Mouse (Mus musculus) left cerebral cortex, adult 11 months (tissue): ENCODE data around the gene Znhit1.

Source experiments
- DNase-seq: peaks from one replicate; pipeline ENCODE4 v3.0.0; 2022; ENCODE audit warnings: low spot score

The Znhit1 gene

GRCm38 (mm10) chr5:136986695-136987137 is 1.1 kb downstream of the Znhit1 start, which contains the start of gene Plod3:
TSS of gene Plod3 (plus strand) at chr5:136987019.
- peak; percentile 97 for DNase-seq

DNA sequence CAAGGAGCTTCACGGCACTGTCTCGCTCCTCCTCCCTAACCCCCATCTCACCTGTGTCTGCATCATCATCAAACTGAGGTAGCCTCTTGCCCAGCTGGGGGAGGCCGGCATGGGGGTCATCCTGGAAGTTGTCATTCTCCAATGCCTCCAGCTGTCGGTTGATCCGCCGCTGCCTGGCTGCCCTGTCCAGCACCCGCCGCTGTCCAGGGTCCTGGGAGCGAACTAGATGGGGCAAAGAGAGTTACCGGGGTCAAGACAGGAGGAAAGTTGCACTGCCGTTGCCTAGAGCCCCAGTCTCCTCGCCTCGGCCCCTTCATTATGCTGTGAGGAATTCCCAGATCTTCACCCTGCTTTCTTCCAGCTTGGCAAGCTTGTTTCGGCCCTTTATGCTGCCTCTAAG is 3.0 kb downstream of the Znhit1 start:
- DNase-seq, result no peak

- DNase-seq, result no peak
Measured at GRCm38 (mm10) chr5:136982338-136982930, 5.4 kb downstream of the Znhit1 start.

- no peak for DNase-seq
Measured at GRCm38 (mm10) chr5:136980974-136981373, 6.8 kb downstream of the Znhit1 start.

DNA sequence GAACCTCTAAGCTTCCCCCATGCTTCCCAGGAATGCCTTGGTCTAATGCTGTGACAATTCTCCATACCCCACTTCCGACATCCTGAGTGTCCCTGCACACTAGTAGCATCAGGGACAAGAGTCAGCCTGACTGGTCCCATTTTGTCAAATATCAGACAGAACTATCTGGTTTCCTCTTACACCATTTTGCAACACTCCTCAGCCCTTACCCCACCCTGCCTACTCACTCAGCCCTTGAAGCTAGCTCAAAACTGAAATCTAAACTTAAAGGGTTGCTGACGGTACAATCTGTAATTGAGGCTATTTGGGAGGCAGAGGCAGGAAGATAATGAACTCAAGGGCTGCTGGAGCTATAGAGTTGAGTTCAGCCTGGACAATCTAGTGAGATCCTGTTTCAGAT is 8.1 kb downstream of the Znhit1 start:
- DNase-seq, result no peak

DNA sequence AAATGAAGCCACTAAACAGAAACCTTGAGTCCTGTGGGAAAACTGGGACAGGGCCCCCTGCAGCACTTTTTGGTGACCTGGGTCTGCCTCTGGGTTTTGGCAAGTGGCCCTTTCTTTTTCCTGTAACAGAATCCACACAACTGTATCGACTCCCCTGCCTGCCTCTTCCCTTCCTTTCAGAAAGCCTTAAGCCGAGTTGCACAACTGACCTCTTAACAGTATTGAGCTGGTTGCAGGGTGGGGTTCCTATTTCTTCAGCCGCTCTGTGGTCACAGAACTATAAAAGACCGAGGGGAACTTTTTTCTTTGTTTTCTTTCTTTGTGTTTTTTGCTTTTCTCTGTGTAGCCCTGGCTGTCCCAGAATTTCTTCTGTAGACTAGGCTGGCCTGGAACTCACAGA is 10.1 kb downstream of the Znhit1 start:
- no peak for DNase-seq

- no peak for DNase-seq
Measured at GRCm38 (mm10) chr5:136973670-136974069, 14.2 kb downstream of the Znhit1 start.

DNA sequence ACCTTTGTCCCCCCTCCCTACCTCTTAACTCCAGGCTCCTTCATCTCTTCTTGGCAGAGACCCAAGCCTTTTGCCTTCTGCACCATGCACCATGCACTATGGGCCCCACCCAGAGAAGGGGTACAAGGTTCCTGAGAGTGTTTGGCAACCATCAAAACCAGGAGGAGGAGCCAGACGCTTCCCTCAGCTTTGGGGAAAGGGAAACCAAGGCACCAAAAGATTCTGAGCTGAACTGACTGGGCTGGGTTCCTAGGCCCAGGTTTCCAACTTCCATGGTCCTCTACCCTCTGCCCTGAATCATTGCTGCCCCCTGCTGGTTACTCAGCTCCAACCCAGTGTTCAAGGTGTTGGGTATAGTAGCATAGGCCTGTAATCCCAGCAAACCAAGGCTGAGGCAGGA is 17.1 kb downstream of the Znhit1 start:
- DNase-seq, result no peak

DNA sequence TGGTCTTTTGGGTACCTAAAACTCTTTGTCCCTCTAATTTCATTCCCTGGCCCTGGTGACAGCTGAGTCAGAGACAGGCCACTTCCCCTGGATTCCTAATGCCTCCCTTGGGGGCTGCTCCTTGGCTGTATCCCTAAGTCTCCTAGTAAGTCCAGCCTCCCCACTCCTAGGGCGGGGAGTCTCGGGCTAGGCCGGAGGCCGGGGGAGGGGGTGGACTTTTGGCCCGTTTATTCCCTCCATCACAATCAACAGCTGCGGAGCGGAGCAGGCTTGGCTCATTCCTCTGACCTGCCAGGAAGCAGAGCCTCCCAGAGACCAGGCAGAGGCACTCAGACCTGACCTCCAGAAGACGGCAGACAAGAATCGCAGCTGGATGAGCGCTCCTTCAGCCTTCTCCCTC is 20.2 kb downstream of the Znhit1 start:
- no peak for DNase-seq

GRCm38 (mm10) chr5:136966861-136967455 is 20.9 kb downstream of the Znhit1 start:
- DNase-seq, result no peak

DNA sequence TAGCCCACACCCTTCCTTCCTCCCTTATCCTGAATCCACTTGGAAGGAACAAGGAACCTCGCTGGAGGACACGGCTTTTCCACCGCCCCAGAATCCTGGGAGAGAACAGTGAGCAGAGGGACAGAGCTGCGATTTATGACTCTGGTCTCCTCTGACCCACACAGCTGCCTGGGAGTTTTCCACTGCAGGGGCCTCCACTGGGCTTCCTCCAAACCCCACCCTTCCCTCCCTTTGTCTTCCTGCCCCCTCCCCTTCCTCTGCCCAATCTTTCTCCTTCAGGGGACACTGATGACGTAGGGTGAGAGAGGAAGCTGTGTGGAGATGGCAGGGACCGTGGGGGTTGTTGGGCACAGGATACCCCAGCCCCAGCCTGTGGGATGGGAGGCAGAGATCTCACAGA is 21.5 kb downstream of the Znhit1 start, which contains the start of gene Cldn15:
TSS of gene Cldn15 (plus strand) at position 286 of the 400 bp plus-strand sequence.
- no peak for DNase-seq

GRCm38 (mm10) chr5:136965686-136966085 is 22.1 kb downstream of the Znhit1 start:
- DNase-seq, result no peak

- no peak for DNase-seq
Measured at GRCm38 (mm10) chr5:136965210-136965609, 22.6 kb downstream of the Znhit1 start.

DNA sequence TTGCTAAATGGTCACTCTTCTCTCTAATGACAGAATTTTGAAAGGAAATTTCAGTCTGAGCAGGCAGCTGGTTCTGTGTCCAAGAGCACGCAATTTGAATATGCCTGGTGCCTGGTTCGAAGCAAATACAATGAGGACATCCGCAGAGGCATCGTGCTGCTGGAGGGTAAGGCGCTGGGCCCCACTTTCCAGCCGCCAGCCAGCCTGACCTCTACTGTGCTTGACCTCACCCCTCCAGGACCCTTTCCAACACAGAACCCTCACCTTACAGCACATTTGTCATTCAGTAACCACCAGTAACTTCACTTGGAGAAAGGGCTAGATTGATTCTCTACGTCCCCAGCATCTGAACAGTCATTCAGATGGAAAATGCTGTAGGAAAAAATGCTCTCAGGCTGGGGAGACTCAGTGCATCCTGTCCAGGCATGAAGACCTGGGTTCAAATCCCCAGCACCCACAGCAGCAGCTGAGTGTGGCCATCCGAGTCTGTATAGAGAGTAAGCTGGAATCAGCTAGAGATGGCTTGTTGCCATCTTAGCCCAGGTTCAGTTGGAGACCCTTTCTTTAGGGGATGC is 24.8 kb downstream of the Znhit1 start:
- no peak for DNase-seq

GRCm38 (mm10) chr5:136962501-136962900 is 25.3 kb downstream of the Znhit1 start:
- DNase-seq, result peak; percentile 73

DNA sequence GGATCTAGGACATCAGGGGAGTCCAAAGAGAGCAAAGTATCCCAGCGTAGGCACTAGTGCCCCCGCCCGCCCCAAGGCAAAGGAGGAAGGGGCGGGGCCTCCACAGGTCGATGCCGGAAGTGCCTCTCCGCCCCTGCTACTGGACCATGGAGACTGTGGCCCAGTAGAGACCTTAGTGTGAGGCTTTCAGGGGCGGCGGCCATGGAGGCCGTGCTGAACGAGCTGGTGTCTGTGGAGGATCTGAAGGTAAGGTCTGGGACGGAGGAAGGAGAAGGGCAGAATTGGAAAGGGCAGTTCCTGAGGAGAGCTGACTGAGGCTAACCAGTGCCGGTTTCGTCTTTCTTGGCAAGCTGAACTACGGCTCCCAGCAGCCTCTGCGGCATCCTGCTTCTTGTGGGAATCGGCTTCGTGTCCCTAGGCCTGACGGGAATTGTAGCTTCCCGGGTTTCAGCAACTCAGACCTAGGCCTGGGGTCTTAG is 25.8 kb downstream of the Znhit1 start:
- peak; percentile 84 for DNase-seq

GRCm38 (mm10) chr5:136961334-136961982 is 26.4 kb downstream of the Znhit1 start:
- no peak for DNase-seq

GRCm38 (mm10) chr5:136960053-136960452 is 27.8 kb downstream of the Znhit1 start:
- DNase-seq, result no peak

DNA sequence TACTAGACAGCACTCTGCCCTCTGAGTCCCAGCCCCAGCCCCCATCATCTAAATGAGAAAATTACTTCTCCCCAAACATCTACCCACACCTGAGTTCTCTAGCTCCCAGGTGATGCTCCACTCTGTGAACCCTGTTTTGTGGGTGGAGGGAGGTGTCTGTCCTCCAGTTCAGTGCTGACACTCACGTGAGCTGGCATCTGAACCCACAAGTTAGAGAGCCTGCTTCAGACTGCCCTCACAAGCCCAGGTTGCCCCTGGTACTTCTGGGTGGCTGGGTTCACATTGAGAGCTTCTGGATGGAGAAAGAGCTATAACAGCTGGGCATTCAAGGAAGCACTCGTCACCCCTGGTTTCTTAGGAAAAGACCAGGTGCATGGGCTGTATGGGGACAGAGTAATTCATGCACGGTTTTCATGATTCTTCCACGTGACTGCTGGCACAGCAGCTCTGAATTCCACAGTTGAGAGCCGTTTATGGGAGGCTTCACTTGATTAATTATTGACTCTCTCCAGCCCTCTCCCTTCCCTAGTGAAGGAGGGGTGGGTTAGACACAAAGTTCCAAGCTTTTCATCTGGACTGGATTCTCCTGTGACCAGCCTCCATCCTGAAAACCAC is 28.7 kb downstream of the Znhit1 start:
- no peak for DNase-seq

DNA sequence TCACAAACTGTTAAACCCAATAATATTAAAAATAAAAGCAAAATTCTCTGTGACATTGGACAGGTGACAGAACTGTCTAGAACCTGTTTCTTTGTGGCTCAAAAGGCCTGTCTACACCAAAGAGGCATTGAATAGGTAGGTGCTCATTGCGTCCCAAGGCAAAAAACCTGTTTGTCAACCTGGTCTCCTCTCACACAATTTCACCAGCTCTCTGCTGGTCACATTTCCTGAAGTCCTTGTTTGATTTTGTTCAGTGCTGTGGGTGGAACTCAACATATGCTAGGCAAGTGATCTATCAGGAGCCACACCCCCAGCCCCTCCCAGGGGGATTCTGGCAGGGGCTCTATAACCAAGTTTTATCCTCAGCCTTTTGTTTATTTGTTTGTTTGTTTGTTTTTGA is 30.6 kb downstream of the Znhit1 start:
- DNase-seq, result no peak

DNA sequence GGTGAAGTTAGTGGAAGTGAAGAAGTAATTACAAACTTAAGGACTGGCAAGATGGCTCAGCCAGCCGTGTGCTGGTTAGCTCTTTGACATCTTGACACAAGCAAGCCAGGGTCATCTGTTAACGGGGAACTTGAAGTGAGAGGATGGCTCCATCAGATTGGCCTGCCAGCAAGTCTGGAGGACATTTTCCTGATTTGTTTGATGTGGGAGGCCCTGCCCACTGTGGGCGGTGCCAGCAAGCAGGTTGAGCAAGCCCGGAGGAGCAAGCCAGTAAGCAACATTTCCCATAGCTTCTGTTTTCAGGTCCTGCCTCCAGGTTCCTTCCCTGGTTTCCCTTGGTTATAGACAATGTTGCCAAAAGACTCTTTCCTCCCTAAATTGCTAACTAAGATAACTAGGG is 32.2 kb downstream of the Znhit1 start:
- no peak for DNase-seq

DNA sequence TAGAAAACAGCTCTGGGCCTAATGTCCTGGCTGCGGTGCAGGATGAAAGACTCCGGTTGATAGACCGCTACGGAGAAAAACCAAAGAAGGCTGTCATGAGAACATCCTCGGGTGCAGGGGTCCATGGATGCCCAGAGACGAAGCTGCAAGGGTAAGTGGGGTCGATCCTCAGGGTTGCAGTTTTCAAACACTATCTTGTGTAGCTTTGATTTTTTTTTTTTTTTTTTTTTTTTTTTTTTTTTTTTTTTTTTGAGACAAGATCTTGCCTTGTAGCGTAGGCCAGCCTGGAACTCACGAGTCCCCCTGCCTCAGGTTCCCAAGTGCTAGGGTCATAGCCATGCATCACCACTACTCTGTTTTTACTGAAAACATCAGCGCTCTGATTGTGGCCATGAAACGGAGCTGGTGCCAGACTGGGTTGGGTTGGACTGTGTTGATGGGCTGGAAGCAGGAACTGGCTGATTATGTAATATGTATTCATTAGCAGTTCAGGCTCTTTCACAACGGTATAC is 34.3 kb downstream of the Znhit1 start:
- no peak for DNase-seq
